Mouse (Mus musculus): ENCODE data around the gene Selenot. TPM values are rescaled to one million over a fixed set of nuclear protein-coding genes. Genes with fewer than 3 reads are reported as not detected.

Gene Selenot
- polyA plus RNA-seq, 1 experiment: 36.5 TPM

DNA sequence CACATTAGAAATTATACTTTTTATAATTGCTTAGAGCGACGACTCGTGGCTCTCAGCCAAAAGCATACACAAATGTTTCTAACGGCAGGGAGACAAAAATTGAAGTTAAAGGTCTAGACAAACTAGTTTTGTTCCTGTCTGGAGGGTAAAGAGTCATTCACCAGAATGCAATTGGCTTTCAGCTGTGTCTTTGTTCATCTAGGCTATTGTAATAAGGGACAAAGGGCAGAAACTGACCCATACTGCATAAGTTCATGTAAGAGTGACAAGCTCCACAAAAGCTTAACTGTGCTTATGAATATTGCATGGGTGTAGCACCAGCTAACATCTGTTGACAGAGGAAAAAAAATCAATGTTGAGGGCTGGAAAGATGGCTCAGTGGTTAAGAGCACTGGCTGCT is 32.1 kb downstream of the Selenot start:
- H3K36me3 ChIP-seq (ENCODE audit: control insufficient read depth, insufficient read depth, low read length): no peaks in the 10 kb centered on the region
- no peak for TF ChIP-seq POLR2A (IDR thresholded peaks at IDR 0.05; ENCODE audit: control insufficient read depth, low read depth, low read length)
- no peak for TF ChIP-seq CTCF (IDR thresholded peaks at IDR 0.05; ENCODE audit: control insufficient read depth, insufficient read depth, insufficient replicate concordance, low read depth, low read length)
- H3K27me3 ChIP-seq (ENCODE audit: control insufficient read depth, insufficient read depth, low read length): no peaks in the 10 kb centered on the region
- H3K4me3 ChIP-seq (ENCODE audit: control insufficient read depth, low read depth, low read length): no peak overlapping the region
- H3K27ac ChIP-seq (ENCODE audit: control insufficient read depth, insufficient read depth, low read depth, low read length): no peak overlapping the region
- no peaks in the 10 kb centered on the region for H3K4me1 ChIP-seq (ENCODE audit: control insufficient read depth, insufficient read depth, low read length)

- H3K4me3 ChIP-seq (ENCODE audit: control insufficient read depth, low read depth, low read length): no peak overlapping the region
- no peaks in the 10 kb centered on the region for H3K36me3 ChIP-seq (ENCODE audit: control insufficient read depth, insufficient read depth, low read length)
- H3K4me1 ChIP-seq (ENCODE audit: control insufficient read depth, insufficient read depth, low read length): no peaks in the 10 kb centered on the region
- H3K27me3 ChIP-seq (ENCODE audit: control insufficient read depth, insufficient read depth, low read length): no peaks in the 10 kb centered on the region
- no peak overlapping the region for H3K27ac ChIP-seq (ENCODE audit: control insufficient read depth, insufficient read depth, low read depth, low read length)
- no peak for TF ChIP-seq POLR2A (IDR thresholded peaks at IDR 0.05; ENCODE audit: control insufficient read depth, low read depth, low read length)
- TF ChIP-seq CTCF (IDR thresholded peaks at IDR 0.05; ENCODE audit: control insufficient read depth, insufficient read depth, insufficient replicate concordance, low read depth, low read length): no peak
Observed at GRCm38 (mm10) chr3:58609985-58610384, 33.5 kb downstream of the Selenot start.

GRCm38 (mm10) chr3:58621066-58621465 is 44.6 kb downstream of the Selenot start:
- H3K4me3 ChIP-seq (ENCODE audit: control insufficient read depth, low read depth, low read length): no peak overlapping the region
- no peaks in the 10 kb centered on the region for H3K36me3 ChIP-seq (ENCODE audit: control insufficient read depth, insufficient read depth, low read length)
- no peaks in the 10 kb centered on the region for H3K27me3 ChIP-seq (ENCODE audit: control insufficient read depth, insufficient read depth, low read length)
- H3K4me1 ChIP-seq (ENCODE audit: control insufficient read depth, insufficient read depth, low read length): no peaks in the 10 kb centered on the region
- no peak overlapping the region for H3K27ac ChIP-seq (ENCODE audit: control insufficient read depth, insufficient read depth, low read depth, low read length)
- TF ChIP-seq POLR2A (IDR thresholded peaks at IDR 0.05; ENCODE audit: control insufficient read depth, low read depth, low read length) (no peak), CTCF (IDR thresholded peaks at IDR 0.05; ENCODE audit: control insufficient read depth, insufficient read depth, insufficient replicate concordance, low read depth, low read length) (no peak)

DNA sequence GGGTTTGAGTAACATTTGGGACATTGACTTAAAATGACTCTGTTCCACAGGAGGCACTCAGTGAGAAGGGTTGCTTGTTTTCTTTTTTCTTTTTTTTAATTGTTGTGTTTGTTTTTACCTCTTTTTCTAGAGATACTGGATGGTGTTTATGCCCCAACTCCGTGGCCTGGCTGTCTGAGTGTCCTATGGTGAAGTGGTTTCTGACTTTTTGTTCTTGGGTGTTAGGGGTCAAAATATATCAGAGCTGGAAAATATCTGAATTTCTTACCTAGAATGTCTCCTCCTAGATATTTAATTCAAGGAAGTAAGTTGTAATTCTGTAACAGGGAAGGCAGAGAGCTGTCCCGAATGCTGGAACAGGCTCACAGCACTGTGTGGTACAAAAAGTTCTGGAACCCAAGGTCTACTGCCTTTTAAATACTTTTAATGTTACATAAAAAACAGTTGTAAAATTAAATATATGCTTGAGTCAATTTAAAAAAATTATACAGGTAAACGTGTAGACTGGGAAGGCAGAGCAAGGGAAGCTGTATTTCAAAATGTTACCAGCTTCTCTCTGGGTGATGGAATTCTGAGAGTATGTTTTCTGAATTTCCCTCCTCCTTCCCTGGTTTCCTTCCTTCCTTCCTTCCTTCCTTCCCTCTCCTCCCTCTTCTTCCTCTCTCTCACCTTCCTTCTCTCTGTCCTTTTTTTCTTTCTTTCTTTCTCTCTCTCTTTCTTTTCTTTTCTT is 46.4 kb downstream of the Selenot start:
- Histone ChIP-seq H3K27me3 (ENCODE audit: control insufficient read depth, insufficient read depth, low read length) (no peaks in the 10 kb centered on the region), H3K4me1 (ENCODE audit: control insufficient read depth, insufficient read depth, low read length) (no peaks in the 10 kb centered on the region), H3K27ac (ENCODE audit: control insufficient read depth, insufficient read depth, low read depth, low read length) (no peak overlapping the region), H3K4me3 (ENCODE audit: control insufficient read depth, low read depth, low read length) (no peak overlapping the region), H3K36me3 (ENCODE audit: control insufficient read depth, insufficient read depth, low read length) (no peaks in the 10 kb centered on the region)
- TF ChIP-seq POLR2A (IDR thresholded peaks at IDR 0.05; ENCODE audit: control insufficient read depth, low read depth, low read length): no peak
- no peak for TF ChIP-seq CTCF (IDR thresholded peaks at IDR 0.05; ENCODE audit: control insufficient read depth, insufficient read depth, insufficient replicate concordance, low read depth, low read length)

GRCm38 (mm10) chr3:58624981-58625380 is 48.5 kb downstream of the Selenot start:
- H3K27ac ChIP-seq (ENCODE audit: control insufficient read depth, insufficient read depth, low read depth, low read length): no peak overlapping the region
- H3K4me3 ChIP-seq (ENCODE audit: control insufficient read depth, low read depth, low read length): no peak overlapping the region
- H3K36me3 ChIP-seq (ENCODE audit: control insufficient read depth, insufficient read depth, low read length): no peaks in the 10 kb centered on the region
- H3K27me3 ChIP-seq (ENCODE audit: control insufficient read depth, insufficient read depth, low read length): no peaks in the 10 kb centered on the region
- TF ChIP-seq POLR2A (IDR thresholded peaks at IDR 0.05; ENCODE audit: control insufficient read depth, low read depth, low read length) (no peak), CTCF (IDR thresholded peaks at IDR 0.05; ENCODE audit: control insufficient read depth, insufficient read depth, insufficient replicate concordance, low read depth, low read length) (no peak)
- H3K4me1 ChIP-seq (ENCODE audit: control insufficient read depth, insufficient read depth, low read length): no peaks in the 10 kb centered on the region

DNA sequence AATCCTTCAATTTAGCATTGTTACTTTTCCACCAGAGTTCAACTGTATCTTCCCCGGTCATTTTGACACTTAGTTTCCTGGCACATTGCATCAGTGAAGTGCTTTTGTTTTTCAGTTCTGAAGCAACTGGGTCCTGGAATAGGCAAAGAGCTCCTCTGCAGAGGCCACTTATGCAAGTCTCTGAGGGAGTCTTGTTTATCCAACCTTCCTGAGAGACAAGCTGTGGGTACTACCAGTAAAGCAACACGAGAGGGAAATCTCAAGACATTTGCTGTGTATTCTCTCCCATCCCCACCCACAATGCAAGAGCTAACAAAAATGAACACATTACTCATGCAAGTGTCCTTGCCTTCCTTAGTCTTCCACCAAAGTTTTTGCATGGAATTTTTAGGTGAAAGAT is 55.3 kb downstream of the Selenot start:
- Histone ChIP-seq H3K36me3 (ENCODE audit: control insufficient read depth, insufficient read depth, low read length) (no peaks in the 10 kb centered on the region), H3K4me1 (ENCODE audit: control insufficient read depth, insufficient read depth, low read length) (peaks cover under 1% of the 10 kb centered on the region; the same call in 1 of the 2 replicates), H3K4me3 (ENCODE audit: control insufficient read depth, low read depth, low read length) (no peak overlapping the region), H3K27me3 (ENCODE audit: control insufficient read depth, insufficient read depth, low read length) (no peaks in the 10 kb centered on the region), H3K27ac (ENCODE audit: control insufficient read depth, insufficient read depth, low read depth, low read length) (no peak overlapping the region)
- TF ChIP-seq CTCF (IDR thresholded peaks at IDR 0.05; ENCODE audit: control insufficient read depth, insufficient read depth, insufficient replicate concordance, low read depth, low read length) (no peak), POLR2A (IDR thresholded peaks at IDR 0.05; ENCODE audit: control insufficient read depth, low read depth, low read length) (no peak)

- no peak for TF ChIP-seq CTCF (IDR thresholded peaks at IDR 0.05; ENCODE audit: control insufficient read depth, insufficient read depth, insufficient replicate concordance, low read depth, low read length)
- peak; percentile 42; the same call in 1 of the 2 replicates for TF ChIP-seq POLR2A (IDR thresholded peaks at IDR 0.05; ENCODE audit: control insufficient read depth, low read depth, low read length)
- no peaks in the 10 kb centered on the region for H3K27me3 ChIP-seq (ENCODE audit: control insufficient read depth, insufficient read depth, low read length)
- H3K4me3 ChIP-seq (ENCODE audit: control insufficient read depth, low read depth, low read length): peak within 1 kb of the TSS; percentile 83
- no peak within 1 kb of the TSS for H3K27ac ChIP-seq (ENCODE audit: control insufficient read depth, insufficient read depth, low read depth, low read length)
- H3K4me1 ChIP-seq (ENCODE audit: control insufficient read depth, insufficient read depth, low read length): peaks cover 4% of the 10 kb centered on the region; the same call in 1 of the 2 replicates
- no peaks in the 10 kb centered on the region for H3K36me3 ChIP-seq (ENCODE audit: control insufficient read depth, insufficient read depth, low read length)
Observed at GRCm38 (mm10) chr3:58636406-58637295, 60.2 kb downstream of the Selenot start, which contains the start of gene Erich6. Gene Erich6, minus strand, starts transcription at chr3:58637207.

Other genes with a start within 250 kb of the Selenot start
- 16.1 and 16.7 TPM in 2 replicates for gene Tsc22d2, start 161.9 kb upstream of the Selenot start, polyA plus RNA-seq (2012; rRNA removed)
- gene Eif2a, start 50.8 kb upstream of the Selenot start, polyA plus RNA-seq (2012; rRNA removed): 3.8 and 4.7 TPM in 2 replicates
- 28.0 and 30.4 TPM in 2 replicates for gene Serp1, start 50.7 kb upstream of the Selenot start, polyA plus RNA-seq (2012; rRNA removed)
- gene Erich6, start 60.6 kb downstream of the Selenot start, polyA plus RNA-seq (2012; rRNA removed): 42.8 and 45.1 TPM in 2 replicates
- gene Siah2, start 115.8 kb downstream of the Selenot start, polyA plus RNA-seq (2012; rRNA removed): 136 and 152 TPM in 2 replicates
- gene Mindy4b-ps, start 245.7 kb downstream of the Selenot start, polyA plus RNA-seq (2012; rRNA removed): not detected in 2 replicates

Measured in testis, adult 2 months (tissue).